Mouse (Mus musculus) MEL (cell line): ENCODE measurements around the gene Dph5. TPM values are rescaled to one million over a fixed set of nuclear protein-coding genes. Genes with fewer than 3 reads are reported as not detected.

Experiments
- DNase-seq: peaks from one replicate; pipeline ENCODE4 v3.0.0; 2011; ENCODE audit warnings: low read depth, low spot score
- H3K27ac ChIP-seq: 2 replicates; pipeline ENCODE4 v1.5.1; 2012; ENCODE audit warnings: low read depth, mild to moderate bottlenecking, control low read depth, low read length, moderate library complexity; ENCODE audit not compliant: control insufficient read depth
- H3K27me3 ChIP-seq, 2 experiments: fragments of 150-350 bp in 1 of 2; sonication (generic) in 1 of 2; 2 replicates each; pipeline ENCODE4 v1.6.1; 2012; ENCODE audit warnings: low read length in 2 of 2, mild to moderate bottlenecking in 2 of 2, improper control_type of control experiment in 1 of 2, moderate library complexity in 1 of 2; ENCODE audit not compliant: insufficient read depth in 2 of 2, control insufficient read depth in 1 of 2
- H3K36me3 ChIP-seq, 2 experiments: 2 replicates each; pipeline ENCODE4 v1.6.1; 2012 to 2014; ENCODE audit warnings: low read length in 2 of 2, improper control_type of control experiment in 1 of 2, inconsistent platforms in 1 of 2, mild to moderate bottlenecking in 1 of 2; ENCODE audit not compliant: insufficient read depth in 2 of 2, control insufficient read depth in 1 of 2
- H3K4me1 ChIP-seq, 2 experiments: fragments of 150-350 bp in 1 of 2; sonication (generic) in 1 of 2; 2 replicates each; pipeline ENCODE4 v1.6.1; 2012; ENCODE audit warnings: low read length in 2 of 2, improper control_type of control experiment in 1 of 2, mild to moderate bottlenecking in 1 of 2; ENCODE audit not compliant: insufficient read depth in 2 of 2, control insufficient read depth in 1 of 2
- H3K4me3 ChIP-seq, 2 experiments: fragments of 150-350 bp in 1 of 2; sonication (generic) in 1 of 2; 2 replicates each; pipeline ENCODE4 v1.5.1; 2012; ENCODE audit warnings: low read depth in 2 of 2, low read length in 2 of 2, mild to moderate bottlenecking in 2 of 2, moderate library complexity in 2 of 2, control low read depth in 1 of 2, improper control_type of control experiment in 1 of 2; ENCODE audit not compliant: control insufficient read depth in 1 of 2, insufficient read depth in 1 of 2
- H3K79me2 ChIP-seq: 2 replicates; pipeline ENCODE4 v1.6.1; 2012; ENCODE audit warnings: mild to moderate bottlenecking, low read length, moderate library complexity; ENCODE audit not compliant: control insufficient read depth, poor library complexity, insufficient read depth
- H3K9ac ChIP-seq: 2 replicates; pipeline ENCODE4 v1.6.1; 2012; ENCODE audit warnings: low read depth, mild to moderate bottlenecking, control low read depth, low read length, moderate library complexity; ENCODE audit not compliant: control insufficient read depth, poor library complexity, severe bottlenecking
- H3K9me3 ChIP-seq: fragments of 150-350 bp; sonication (generic); replicated peaks from 2 replicates; pipeline ENCODE4 v1.6.1; 2012; ENCODE audit warnings: mild to moderate bottlenecking, low read length, improper control_type of control experiment, moderate library complexity; ENCODE audit not compliant: insufficient read depth
- BHLHE40 ChIP-seq: IDR thresholded peaks from 2 replicates; pipeline ENCODE4 v1.6.1; 2012; ENCODE audit warnings: low read depth, mild to moderate bottlenecking, inconsistent platforms, low read length, improper control_type of control experiment, borderline replicate concordance
- CHD1 ChIP-seq: IDR thresholded peaks from 2 replicates; pipeline ENCODE4 v1.6.1; 2012; ENCODE audit warnings: low read depth, mild to moderate bottlenecking, inconsistent platforms, low read length, improper control_type of control experiment
- CHD2 ChIP-seq: IDR thresholded peaks from 2 replicates; pipeline ENCODE4 v1.6.1; 2011; ENCODE audit warnings: low read length, improper control_type of control experiment
- EP300 ChIP-seq, 2 experiments: IDR thresholded peaks; 2 replicates each; pipeline ENCODE4 v1.6.1; 2011; ENCODE audit warnings: improper control_type of control experiment in 2 of 2, low read length in 2 of 2, low read depth in 1 of 2, mild to moderate bottlenecking in 1 of 2
- GABPA ChIP-seq: IDR thresholded peaks from 2 replicates; pipeline ENCODE4 v1.6.1; 2012; ENCODE audit warnings: low read depth, mild to moderate bottlenecking, inconsistent platforms, low read length, improper control_type of control experiment, moderate library complexity
- GATA1 ChIP-seq: IDR thresholded peaks from 2 replicates; pipeline ENCODE4 v1.6.1; 2011; ENCODE audit warnings: low read depth, low read length, improper control_type of control experiment
- HCFC1 ChIP-seq: IDR thresholded peaks from 2 replicates; pipeline ENCODE4 v1.6.1; 2012; ENCODE audit warnings: low read depth, mild to moderate bottlenecking, inconsistent platforms, low read length, improper control_type of control experiment, moderate library complexity
- KAT2A ChIP-seq: conservative IDR thresholded peaks from 2 replicates; pipeline ENCODE4 v1.6.1; 2012; ENCODE audit warnings: low read depth, low read length, improper control_type of control experiment, inconsistent platforms
- MYC ChIP-seq: IDR thresholded peaks from 2 replicates; pipeline ENCODE4 v1.6.1; 2011; ENCODE audit warnings: low read depth, mild to moderate bottlenecking, low read length, improper control_type of control experiment, moderate library complexity
- NELFE ChIP-seq: IDR thresholded peaks from 2 replicates; pipeline ENCODE4 v1.6.1; 2011; ENCODE audit warnings: low read depth, low read length, improper control_type of control experiment
- NRF1 ChIP-seq: IDR thresholded peaks from 2 replicates; pipeline ENCODE4 v1.6.1; 2014; ENCODE audit warnings: low read depth, mild to moderate bottlenecking, inconsistent platforms, low read length, improper control_type of control experiment, moderate library complexity; ENCODE audit not compliant: poor library complexity, insufficient read depth, severe bottlenecking
- POLR2A ChIP-seq, 2 experiments: IDR thresholded peaks; 2 replicates each; pipeline ENCODE4 v1.6.1; 2011 to 2012; ENCODE audit warnings: low read length in 2 of 2, mild to moderate bottlenecking in 2 of 2, control low read depth in 1 of 2, improper control_type of control experiment in 1 of 2, low read depth in 1 of 2, moderate library complexity in 1 of 2; ENCODE audit not compliant: control insufficient read depth in 1 of 2, insufficient read depth in 1 of 2, poor library complexity in 1 of 2
- POLR2AphosphoS5 ChIP-seq: IDR thresholded peaks from 2 replicates; pipeline ENCODE4 v1.6.1; 2012; ENCODE audit warnings: low read depth, borderline replicate concordance, mild to moderate bottlenecking, inconsistent platforms, low read length, moderate library complexity, mixed read lengths
- TAL1 ChIP-seq: IDR thresholded peaks from 2 replicates; pipeline ENCODE4 v1.6.1; 2012; ENCODE audit warnings: mild to moderate bottlenecking, inconsistent platforms, low read length, moderate library complexity, mixed read lengths
- TCF12 ChIP-seq: IDR thresholded peaks from 2 replicates; pipeline ENCODE4 v1.6.1; 2014; ENCODE audit warnings: low read depth, mild to moderate bottlenecking, inconsistent platforms, low read length, improper control_type of control experiment, moderate library complexity
- UBTF ChIP-seq: IDR thresholded peaks from 2 replicates; pipeline ENCODE4 v1.6.1; 2012; ENCODE audit warnings: low read depth, mild to moderate bottlenecking, inconsistent platforms, low read length, improper control_type of control experiment, moderate library complexity, borderline replicate concordance; ENCODE audit not compliant: insufficient read depth
- USF2 ChIP-seq, 2 experiments: IDR thresholded peaks; 2 replicates each; pipeline ENCODE4 v1.6.1; 2011 to 2012; ENCODE audit warnings: improper control_type of control experiment in 2 of 2, low read length in 2 of 2, borderline replicate concordance in 1 of 2, inconsistent platforms in 1 of 2, low read depth in 1 of 2, mild to moderate bottlenecking in 1 of 2; ENCODE audit not compliant: insufficient read depth in 1 of 2
- ZKSCAN1 ChIP-seq: IDR thresholded peaks from 2 replicates; pipeline ENCODE4 v1.6.1; 2012; ENCODE audit warnings: low read depth, mild to moderate bottlenecking, inconsistent platforms, low read length, improper control_type of control experiment, moderate library complexity
- ZNF384 ChIP-seq: IDR thresholded peaks from 2 replicates; pipeline ENCODE4 v1.6.1; 2012; ENCODE audit warnings: low read depth, mild to moderate bottlenecking, inconsistent platforms, low read length, improper control_type of control experiment
- polyA plus RNA-seq, 2 experiments: library from polyadenylated mRNA; stranded (reverse) in 1 of 2; unstranded in 1 of 2; fragments of >175 nt in 1 of 2; fragments of >200 nt in 1 of 2; gene quantifications; 2 replicates each; pipeline versions ENCODE4 v1.2.1 to v1.2.4; 2012; ENCODE audit warnings: low replicate concordance in 2 of 2, low read depth in 1 of 2; ENCODE audit not compliant: insufficient read length in 2 of 2, insufficient read depth in 1 of 2, missing spikeins in 1 of 2
- total RNA-seq: library from RNA; depleted of rRNA; stranded (reverse); fragments of 300-350 nt; gene quantifications from 2 replicates; pipeline ENCODE4 v1.2.3, GENCODE M21; 2012

The Dph5 gene
- total and polyA plus RNA-seq, 3 experiments = 34.9 to 45.8 TPM; not detected in 1

- Histone ChIP-seq H3K27ac (no peak overlapping the region), H3K36me3 (peaks cover 9 to 10% of the 10 kb centered on the region in 2 experiments), H3K9me3 (no peaks in the 10 kb centered on the region), H3K4me3 (no peak overlapping the region), H3K9ac (no peak overlapping the region), H3K4me1 (peaks cover 0 to 4% of the 10 kb centered on the region in 2 experiments; a peak in 3 of 4 replicates), H3K27me3 (no peaks in the 10 kb centered on the region), H3K79me2 (no peaks in the 10 kb centered on the region)
- peak; percentile 61 for DNase-seq
- TF ChIP-seq ZKSCAN1 (no peak), TCF12 (peak; percentile 27; the same call in 1 of the 2 replicates), HCFC1 (no peak), TAL1 (peak; percentile 69), NRF1 (no peak), GATA1 (peak; percentile 71), EP300 (IDR thresholded peaks at IDR 0.05; ENCODE audit: low read depth in 1 of 2, low read length in 2 of 2) (peak; percentile 49 to 60; a peak in 3 of 4 replicates)
These were observed 62.6 kb downstream of the Dph5 start for GRCm38 (mm10) chr3:115949921-115950877.

- Histone ChIP-seq H3K9ac (no peak overlapping the region), H3K9me3 (no peaks in the 10 kb centered on the region), H3K4me1 (peaks cover 0 to 4% of the 10 kb centered on the region in 2 experiments; a peak in 3 of 4 replicates), H3K4me3 (no peak overlapping the region), H3K27me3 (no peaks in the 10 kb centered on the region), H3K27ac (no peak overlapping the region), H3K79me2 (no peaks in the 10 kb centered on the region), H3K36me3 (peaks cover 9 to 10% of the 10 kb centered on the region in 2 experiments)
- DNase-seq = no peak
- TF ChIP-seq BHLHE40 (no peak), UBTF (no peak), MYC (no peak), USF2 (IDR thresholded peaks at IDR 0.05; ENCODE audit: borderline replicate concordance in 1 of 2, insufficient read depth in 1 of 2, low read depth in 1 of 2, low read length in 2 of 2) (no peak), ZNF384 (no peak), CHD1 (no peak), EP300 (IDR thresholded peaks at IDR 0.05; ENCODE audit: low read depth in 1 of 2, low read length in 2 of 2) (no peak), CHD2 (no peak), POLR2A (IDR thresholded peaks at IDR 0.05; ENCODE audit: control insufficient read depth in 1 of 2, insufficient read depth in 1 of 2, low read depth in 1 of 2, low read length in 2 of 2, poor library complexity in 1 of 2) (no peak), GABPA (no peak), POLR2AphosphoS5 (no peak), ZKSCAN1 (no peak), TCF12 (no peak), KAT2A (no peak), NELFE (no peak)
These were observed 63.6 kb downstream of the Dph5 start for GRCm38 (mm10) chr3:115951221-115951620.
